Mouse (Mus musculus): ENCODE measurements around the gene Emg1. TPM values are rescaled to one million over a fixed set of nuclear protein-coding genes. Genes with fewer than 3 reads are reported as not detected.
"Not testable (repeated sequence)": the region's sequence is repeated elsewhere in the genome, so short reads cannot be mapped to it uniquely, and the experiment has no call there.

The Emg1 gene
- total RNA-seq, 2 experiments from 2014 or later: 58.0 to 58.7 TPM

DNA sequence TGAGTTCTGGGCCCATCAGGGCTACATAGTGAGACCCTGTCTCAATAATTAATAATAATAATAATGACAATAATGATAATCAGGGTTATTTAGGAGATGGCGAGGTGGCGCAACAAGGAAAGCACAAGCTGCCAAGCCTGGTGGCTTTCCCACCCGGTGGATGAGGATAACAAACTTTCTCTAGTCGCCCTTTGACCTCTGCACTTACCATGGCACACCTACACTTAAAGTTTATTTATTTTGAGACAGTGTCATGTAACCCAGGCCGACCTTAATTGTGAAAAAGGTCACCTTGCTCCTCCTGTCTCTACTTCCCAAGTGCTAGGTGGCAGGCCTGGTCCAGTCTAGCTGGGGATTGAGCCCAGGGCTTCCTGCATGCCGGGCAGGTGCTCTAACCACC, 13.2 kb downstream of the Emg1 start:
- Histone ChIP-seq H3K27ac (no peak overlapping the region), H3K4me3 (no peak overlapping the region)
- DNase-seq (ENCODE audit: low spot score in 2 of 2): no peak
- TF ChIP-seq CTCF (conservative IDR thresholded peaks at IDR 0.05): no peak

DNA sequence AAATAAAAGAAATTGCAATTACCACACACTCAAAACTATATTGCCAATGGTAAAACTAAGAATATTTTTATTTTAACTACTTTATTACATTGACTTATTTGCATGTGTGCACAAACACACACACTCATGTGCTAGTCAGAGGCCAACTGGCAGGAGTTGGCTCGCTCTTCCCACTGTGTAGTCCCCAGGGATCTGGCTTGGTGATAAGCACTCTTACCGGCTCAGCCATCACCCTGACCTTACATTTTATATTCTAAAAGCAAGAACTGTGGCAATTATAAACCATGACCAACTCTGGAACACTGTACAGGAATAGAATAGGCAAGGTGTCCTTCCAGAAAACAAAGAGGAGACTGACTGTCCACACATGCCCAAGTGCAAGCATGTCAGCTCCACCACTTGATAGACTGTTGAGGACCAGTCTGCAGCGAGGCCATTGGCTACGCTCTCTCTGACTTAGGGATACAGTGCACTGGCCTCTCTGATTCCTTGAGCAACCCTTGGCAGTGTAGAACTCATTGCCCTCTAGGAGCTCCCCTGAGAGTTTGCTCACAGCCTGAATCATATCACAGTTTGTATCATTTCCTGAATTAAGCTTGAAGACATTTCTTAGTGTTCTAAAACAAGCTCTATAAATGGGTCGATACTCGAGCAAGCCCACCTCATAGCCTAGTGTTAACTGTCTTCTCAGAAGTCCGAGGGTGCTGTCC, 15.4 kb downstream of the Emg1 start:
- H3K27ac ChIP-seq: no peak overlapping the region
- DNase-seq (ENCODE audit: low spot score in 2 of 2): no peak
- H3K4me3 ChIP-seq: no peak overlapping the region
- TF ChIP-seq CTCF (conservative IDR thresholded peaks at IDR 0.05): no peak

DNA sequence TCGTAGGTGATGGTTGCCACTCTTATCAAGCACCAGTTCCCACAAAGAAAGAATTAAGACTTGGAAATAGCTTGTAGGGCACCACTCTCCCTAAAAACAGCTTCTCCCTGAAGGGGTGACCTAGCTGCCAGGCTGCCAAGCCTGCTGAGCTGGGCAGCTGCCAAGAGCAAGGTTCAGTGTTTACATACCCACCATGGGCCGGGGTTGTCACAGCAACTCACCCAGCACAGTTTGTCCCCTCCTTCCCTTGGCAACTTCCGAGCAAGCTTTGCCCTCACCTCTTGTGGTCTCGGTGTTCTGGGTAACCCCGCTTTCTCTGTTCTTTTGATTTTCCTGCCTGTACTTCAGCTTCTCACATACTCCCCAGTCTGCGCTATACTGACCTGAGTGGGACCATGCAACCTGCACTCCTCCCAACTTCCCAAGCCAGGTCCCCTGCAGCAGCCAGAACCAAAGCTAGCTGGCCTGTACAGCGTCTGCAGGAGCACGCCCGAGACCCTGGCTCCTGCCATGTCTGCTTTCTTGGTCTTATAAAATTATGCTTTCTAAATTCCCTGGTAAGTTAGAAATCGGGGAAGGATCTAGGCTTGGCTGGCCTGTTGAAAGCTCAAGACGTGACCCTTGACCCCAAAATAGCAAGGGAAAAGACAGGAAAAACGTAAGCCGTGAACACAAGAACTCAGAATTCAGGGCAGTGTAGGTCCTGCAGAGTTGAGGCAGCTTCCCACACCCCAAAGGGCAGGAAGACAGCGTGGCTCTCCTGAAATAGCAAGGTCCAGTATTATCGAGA, 17.6 kb downstream of the Emg1 start:
- Histone ChIP-seq H3K27ac (peak overlapping the region; percentile 80), H3K4me3 (no peak overlapping the region)
- TF ChIP-seq CTCF (conservative IDR thresholded peaks at IDR 0.05): no peak
- peak; percentile 50 to 66 for DNase-seq (ENCODE audit: low spot score in 2 of 2)

DNA sequence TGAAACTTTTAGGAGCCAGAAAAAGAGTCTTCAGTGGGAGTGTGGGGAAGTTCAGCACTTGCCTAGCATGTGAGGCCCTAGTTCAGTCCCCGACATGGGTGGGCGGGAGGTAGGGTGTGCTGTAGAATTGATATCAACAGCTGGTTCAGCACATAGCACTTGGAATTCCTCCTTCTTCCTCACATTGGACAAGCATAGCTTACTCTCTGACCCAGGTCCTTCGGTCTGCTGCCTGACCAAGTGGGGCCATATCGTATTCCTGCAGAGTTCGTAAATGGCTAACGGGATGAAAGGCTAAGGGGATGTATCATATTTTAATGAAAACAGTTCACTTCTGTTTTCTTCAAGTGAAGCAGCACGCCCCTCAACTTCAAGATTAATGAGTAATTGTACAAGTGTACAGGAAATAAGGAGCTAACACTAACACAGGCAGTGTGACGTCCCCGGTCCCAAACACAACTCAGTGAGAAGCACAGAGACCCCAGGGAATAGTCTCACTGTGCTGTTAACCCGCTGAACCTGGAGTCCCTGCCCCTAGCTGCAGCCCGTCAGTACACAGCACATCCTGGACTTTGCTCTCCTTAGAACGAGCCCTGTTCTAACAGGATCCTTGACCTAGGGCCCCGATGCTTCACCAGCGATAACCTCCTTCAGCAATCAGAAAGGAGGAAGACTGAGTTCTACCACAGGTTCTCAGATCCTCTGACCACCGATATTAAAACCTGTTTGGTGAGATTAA, 18.6 kb downstream of the Emg1 start:
- Histone ChIP-seq H3K4me3 (no peak overlapping the region), H3K27ac (peak overlapping the region; percentile 80)
- DNase-seq (ENCODE audit: low spot score in 2 of 2): no peak
- no peak for TF ChIP-seq CTCF (conservative IDR thresholded peaks at IDR 0.05)

DNA sequence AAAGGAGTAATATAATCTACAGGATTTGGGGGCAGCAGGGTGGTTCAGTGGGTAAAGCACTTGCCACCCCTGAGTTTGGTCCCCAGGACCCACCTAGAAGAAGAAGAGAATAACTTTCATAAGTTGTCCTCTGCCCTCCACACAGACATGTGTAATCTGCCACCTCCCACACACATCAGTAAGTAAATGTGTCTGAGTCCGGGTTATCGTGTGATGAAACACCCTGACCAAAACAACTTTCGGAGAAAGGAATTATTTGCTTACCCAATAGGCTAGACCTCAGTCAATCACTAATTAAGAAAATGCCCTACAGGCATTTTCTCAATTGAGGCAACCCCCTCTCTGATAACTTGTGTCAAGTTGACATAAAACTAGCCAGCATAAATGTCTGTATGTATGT, 21.5 kb downstream of the Emg1 start:
- H3K4me3 ChIP-seq: no peak overlapping the region
- TF ChIP-seq CTCF (conservative IDR thresholded peaks at IDR 0.05): no peak
- H3K27ac ChIP-seq: no peak overlapping the region
- no peak for DNase-seq (ENCODE audit: low spot score in 2 of 2)

DNA sequence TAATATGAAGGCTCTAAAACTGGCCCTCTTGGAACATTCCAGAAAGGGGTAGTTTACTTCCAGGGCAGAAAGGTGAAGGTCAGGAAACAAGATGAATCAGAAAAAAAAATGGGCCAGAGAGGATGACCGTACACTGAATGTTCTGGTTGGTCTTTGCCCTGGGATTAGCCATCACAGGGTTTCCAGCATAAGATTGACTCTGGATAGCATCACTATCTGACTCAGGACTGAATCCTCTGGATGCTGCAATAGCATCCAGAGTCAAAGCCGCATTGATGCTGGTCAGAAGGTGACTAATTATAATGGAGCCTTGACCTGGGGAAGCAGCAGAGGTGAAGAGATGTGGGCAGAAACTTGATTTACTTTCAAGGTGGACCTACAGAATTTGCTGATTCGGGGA, 23.0 kb downstream of the Emg1 start:
- H3K4me3 ChIP-seq: no peak overlapping the region
- DNase-seq (ENCODE audit: low spot score in 2 of 2): no peak
- TF ChIP-seq CTCF (conservative IDR thresholded peaks at IDR 0.05): no peak
- H3K27ac ChIP-seq: no peak overlapping the region

DNA sequence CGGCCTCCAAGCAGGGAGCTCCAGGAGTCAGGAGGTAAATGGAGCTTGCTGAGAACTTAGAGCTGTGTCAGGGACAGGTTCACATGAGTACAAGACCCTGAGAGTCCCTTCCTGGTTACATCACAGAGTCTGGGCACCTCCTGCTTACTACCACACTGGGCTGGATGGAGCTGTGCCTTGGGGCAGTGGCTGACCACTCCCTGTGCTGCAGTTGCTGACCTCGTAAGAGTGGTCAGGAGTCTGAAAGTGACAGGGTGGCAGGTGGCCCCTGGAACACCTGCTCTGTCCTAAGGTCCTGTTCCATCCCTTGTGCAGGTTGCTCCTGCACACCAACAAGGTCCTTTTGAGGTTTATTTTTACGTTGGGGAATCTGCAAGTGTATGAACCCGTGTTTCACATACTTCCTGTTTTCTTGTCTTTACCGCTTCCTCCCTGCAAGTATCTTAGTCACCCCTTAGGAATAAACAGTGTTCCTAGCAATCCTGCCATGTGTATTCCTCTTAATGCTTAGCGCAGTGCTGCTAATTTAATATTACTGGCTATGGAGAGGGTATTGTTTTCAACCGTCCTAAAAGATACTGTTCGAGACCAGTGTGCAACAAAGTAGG, 23.7 kb downstream of the Emg1 start:
- 0 out of 2 replicates have a peak overlapping the region, but pooled peaks have one; percentile 48 for H3K27ac ChIP-seq
- no peak for TF ChIP-seq CTCF (conservative IDR thresholded peaks at IDR 0.05)
- no peak overlapping the region for H3K4me3 ChIP-seq

DNA sequence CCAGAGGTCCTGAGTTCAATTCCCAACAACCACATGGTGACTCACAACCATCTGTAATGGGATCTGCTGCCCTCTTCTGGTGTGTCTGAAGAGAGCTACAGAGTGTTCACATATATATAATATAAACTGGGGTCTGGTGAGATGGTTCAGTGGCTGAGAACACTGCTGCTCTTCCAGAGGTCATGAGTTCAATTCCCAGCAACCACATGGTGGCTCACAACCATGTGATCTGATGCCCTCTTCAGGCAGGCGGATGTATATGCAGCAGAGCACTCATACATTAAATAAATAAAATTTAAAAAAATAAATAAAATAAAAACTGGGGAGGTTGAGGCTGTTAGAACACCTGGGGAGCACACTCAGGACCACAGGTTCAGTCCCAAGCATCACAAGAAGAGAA, 25.3 kb downstream of the Emg1 start:
- TF ChIP-seq CTCF (conservative IDR thresholded peaks at IDR 0.05): peak; percentile 61
- not testable (repeated sequence) for H3K4me3 ChIP-seq; DNase-seq (ENCODE audit: low spot score in 2 of 2); H3K27ac ChIP-seq

More for the DNA sequence above, 23.7 kb downstream of the Emg1 start:
- DNase-seq (ENCODE audit: low spot score in 2 of 2): no peak

DNA sequence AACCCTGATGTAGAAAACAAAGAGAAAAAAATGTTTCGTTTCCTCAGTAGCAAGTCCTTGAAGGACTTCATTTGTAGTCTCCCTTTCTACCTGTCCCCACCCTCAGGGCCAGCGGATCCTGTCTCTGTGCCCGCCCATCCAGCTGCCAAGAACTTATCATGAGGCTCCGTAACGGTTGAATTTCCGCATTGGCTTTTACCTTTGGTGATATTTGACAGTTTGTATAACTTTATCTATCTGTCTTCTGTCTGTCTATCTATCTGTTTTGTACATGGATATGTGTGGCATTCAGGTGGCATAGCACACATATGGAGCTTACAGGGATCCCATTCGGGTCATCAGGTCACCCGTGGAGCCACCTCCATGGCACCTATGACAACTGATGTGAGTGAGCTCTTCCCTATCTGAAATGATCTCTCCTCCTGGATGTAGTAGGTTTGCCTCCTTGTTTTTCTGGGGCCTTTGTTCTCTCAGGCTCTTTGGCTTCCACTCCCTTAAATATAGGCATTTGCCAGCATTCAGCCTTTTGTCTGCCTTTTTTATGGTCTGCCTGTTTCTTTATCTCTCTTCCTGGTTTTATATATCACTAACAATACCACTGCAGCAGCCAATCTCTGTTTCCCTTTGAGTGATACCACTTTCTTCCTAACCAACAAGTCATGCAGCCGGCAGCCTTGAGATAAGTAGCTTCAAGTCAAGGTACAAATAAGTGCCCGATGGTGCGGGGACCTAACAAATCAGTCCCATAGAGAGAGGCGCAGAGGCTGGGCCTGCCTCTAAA, 26.2 kb downstream of the Emg1 start:
- no peak overlapping the region for H3K4me3 ChIP-seq

DNA sequence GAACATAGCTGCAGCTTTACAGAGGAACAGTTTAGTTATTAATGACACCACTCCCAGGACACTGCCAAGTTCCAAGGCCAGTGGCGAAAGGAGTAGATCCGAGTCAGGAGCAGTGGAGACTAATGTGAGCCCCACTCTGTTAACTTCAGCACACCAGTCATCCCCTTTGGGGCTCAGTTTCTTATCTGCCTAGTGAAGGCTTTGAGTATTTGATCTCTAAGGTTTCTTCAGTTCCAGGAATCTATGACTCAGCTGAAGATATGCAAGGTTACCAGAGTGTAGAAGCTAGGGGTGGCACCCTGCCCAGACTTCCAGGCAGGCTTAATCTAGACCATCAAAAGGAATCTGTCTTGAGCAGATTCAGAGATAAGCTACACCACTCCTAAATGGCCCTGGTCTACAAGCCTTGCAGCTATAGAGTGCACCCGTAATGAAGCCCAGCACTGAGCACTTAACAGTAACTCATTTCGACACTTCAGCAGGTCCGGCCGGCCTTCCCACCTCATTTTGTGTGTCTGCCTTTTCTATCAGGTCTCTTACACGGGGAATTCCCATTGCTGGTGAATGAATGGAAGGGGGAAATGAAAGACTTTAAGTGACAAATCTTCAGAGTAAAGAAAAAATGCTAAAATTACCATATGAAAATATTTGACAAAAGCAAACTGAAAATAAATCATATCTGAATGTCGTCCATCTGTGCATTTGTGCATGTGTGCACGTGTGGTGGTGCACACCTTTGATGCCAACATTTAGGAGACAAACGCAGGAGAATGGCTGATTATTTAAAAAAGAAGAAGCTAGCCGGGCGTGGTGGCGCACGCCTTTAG, 28.2 kb downstream of the Emg1 start:
- 0 out of 2 replicates have a peak overlapping the region, but pooled peaks have one; percentile 12 for H3K27ac ChIP-seq
- TF ChIP-seq CTCF (conservative IDR thresholded peaks at IDR 0.05): no peak
- H3K4me3 ChIP-seq: no peak overlapping the region
- no peak for DNase-seq (ENCODE audit: low spot score in 2 of 2)

More for the DNA sequence above, 26.2 kb downstream of the Emg1 start:
- DNase-seq (ENCODE audit: low spot score in 2 of 2): no peak
- no peak overlapping the region for H3K27ac ChIP-seq
- no peak for TF ChIP-seq CTCF (conservative IDR thresholded peaks at IDR 0.05)

DNA sequence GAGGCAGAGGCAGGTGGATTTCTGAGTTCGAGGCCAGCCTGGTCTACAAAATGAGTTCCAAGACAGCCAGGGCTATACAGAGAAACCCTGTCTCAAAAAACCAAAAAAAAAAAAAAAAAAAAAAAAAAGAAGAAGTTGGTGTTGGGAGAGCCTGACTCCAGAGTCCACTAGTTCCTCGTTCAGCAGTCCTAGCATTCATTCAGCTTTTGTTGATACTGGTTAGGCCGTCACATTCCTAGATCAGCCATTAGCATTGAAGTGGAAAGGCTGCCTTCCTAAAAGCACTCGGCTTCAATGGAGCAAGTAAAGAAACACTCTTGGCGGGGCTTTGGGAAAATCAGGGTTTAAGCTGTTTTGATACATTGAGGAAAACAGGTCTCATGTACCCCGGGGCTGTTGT, 29.7 kb downstream of the Emg1 start:
- DNase-seq (ENCODE audit: low spot score in 2 of 2); H3K27ac ChIP-seq; H3K4me3 ChIP-seq: not testable (repeated sequence)
